Mouse (Mus musculus) C2C12 (cell line): ENCODE measurements around the gene Lrrc41.

Source experiments
- CTCF ChIP-seq: IDR thresholded peaks from one replicate; pipeline ENCODE4 v1.5.1; 2011; ENCODE audit not compliant: control insufficient read depth, insufficient read depth, insufficient read length
- USF1 ChIP-seq: IDR thresholded peaks from one replicate; pipeline ENCODE4 v1.6.1; 2011; ENCODE audit warnings: low read depth, mild to moderate bottlenecking, control low read depth, moderate library complexity

DNA sequence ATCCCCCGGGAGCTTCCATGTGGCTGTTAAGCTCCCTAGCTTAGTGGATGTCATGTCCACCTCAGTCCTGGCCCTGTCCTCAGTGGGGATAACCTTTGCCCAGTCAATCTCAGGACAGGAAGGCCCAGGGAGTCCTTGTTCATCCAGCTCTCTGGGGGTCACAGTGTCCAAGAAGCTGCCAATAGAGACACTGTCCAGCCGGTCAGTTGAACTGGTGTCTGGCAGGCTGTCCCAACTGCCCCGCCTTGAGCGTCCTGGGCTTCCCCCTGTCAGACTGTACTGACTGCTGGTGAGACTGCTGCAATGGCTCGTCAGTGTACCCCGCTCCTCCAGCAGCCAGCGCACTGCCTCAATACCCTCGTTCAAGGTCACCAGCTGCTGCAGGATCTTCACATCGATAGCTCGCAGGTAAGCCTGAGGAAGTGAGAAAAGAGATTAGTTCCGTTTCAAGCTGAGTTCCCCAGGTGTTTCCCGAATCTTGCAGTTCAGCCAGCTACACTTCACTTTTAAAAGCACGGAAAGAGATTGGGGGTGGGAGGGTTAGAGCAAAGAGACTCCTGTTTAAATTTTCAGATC is 62.4 kb downstream of the Lrrc41 start:
- TF ChIP-seq CTCF (no peak), USF1 (no peak)
